Mouse (Mus musculus): ENCODE results near the gene Secisbp2l.

Gene Secisbp2l

DNA sequence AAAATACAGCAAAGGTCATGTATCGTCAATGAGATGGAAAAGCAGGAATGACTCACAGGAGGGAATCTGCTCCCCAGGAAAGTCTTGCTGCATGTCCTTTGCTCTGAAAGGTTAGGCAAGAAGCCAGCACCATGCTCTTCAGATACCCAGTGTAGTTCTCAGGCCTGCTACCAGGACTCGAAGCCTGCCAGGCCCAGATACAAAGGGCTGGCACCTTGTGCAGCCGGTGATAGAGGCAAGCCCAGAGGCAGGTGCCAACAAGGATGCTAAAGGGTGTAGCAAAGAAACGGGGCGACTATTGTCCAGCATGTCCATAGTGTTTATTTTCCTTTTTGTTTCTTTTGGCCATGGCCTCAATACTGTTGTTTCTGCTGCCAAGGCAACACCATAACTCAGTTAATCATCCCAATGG, 76.2 kb downstream of the Secisbp2l start:
- no peak for DNase-seq (ENCODE audit: low read depth in 1 of 2, low spot score in 2 of 2)

DNA sequence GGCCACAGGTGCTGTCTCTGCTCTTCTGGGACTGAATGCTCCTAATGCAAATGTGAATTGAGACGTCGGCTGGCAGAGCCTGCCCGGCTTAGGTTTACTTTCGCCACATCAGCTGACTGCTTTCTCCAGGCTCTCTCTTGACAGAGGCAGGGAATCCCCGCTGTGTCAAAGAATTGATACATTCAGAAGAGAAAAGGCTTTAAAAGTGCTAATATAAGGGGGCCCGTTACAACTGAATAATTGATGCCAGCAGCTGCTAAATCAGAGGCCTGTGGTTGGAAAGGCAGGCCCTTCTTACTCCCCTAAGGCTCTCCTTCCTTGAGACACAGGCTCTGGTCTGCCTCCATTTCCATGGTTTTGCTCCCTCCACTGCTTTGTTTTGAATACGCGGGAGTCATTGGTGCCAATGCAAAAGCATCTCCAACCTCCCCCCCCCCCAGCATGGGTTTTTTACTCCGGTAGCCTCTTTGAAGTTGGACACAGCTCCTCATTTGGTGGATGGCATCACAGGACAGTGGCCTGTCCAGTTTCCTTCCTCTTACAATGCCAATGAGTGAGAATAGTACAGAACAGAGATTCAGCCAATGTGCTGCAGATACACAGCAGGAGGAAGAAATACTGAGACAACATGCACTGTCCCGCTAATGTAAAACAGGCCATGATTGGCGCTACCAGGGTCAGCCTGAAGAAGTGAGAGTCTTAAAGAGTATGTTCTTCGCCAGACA, 77.6 kb downstream of the Secisbp2l start:
- DNase-seq (ENCODE audit: low read depth in 1 of 2, low spot score in 2 of 2): no peak

DNA sequence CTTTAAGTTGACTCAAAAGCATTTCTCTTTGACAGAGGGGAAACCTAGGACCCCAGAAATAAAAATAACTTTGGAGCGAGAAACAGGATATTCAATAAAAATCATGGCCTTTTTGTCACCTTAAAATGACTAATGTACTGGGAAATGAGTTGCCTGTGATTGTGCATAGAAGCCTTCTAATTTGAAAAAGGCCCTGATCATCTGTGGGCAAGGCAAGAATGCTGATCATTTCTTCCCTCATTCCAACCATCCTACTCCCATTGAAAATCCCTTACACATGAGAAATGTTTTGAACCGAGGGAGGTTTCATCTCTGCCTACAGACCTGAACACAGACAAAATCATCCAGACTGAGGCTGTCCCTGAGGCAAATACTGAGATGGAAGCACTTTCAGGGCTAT, 79.8 kb downstream of the Secisbp2l start:
- DNase-seq (ENCODE audit: low read depth in 1 of 2, low spot score in 2 of 2): no peak

DNA sequence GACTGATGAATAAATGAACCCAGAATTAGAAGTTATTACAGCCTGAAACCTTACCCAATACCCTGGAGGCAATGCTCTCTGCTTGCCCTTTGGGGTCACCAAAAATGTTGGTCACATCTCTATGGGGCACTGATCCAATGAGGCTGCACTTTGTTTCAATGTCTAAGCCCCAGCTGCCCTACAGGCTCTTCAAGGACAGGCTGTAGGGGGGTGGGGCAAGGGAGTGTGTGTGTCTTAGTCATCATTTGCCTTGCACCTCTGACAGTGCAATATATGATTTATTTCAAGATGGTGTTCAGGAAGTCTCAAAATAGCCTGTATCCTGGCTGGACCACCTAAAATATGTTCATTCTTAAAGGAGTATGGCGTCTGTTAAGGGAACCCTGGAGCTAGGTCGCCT, 81.1 kb downstream of the Secisbp2l start:
- DNase-seq (ENCODE audit: low read depth in 1 of 2, low spot score in 2 of 2): no peak

DNA sequence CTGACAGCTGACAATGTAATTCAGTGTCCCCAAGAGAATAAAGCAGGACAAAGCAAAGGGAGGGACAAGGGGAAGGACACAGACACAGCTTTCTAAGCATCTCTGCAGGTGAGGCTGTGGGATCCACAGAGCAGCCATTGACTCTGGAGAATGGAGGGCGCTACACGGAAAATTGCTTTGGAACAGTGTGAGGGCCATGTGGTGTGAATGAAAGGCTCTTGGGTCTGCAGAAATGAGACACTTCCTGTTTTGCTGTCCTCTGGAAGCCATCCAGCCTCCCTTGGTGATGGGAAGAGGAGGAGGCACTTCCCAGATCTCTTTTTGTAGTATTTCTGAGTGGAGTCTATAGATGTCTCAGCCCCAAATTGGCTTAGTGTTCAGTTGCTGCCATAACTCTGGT, 86.5 kb downstream of the Secisbp2l start:
- no peak for DNase-seq (ENCODE audit: low read depth in 1 of 2, low spot score in 2 of 2)

DNA sequence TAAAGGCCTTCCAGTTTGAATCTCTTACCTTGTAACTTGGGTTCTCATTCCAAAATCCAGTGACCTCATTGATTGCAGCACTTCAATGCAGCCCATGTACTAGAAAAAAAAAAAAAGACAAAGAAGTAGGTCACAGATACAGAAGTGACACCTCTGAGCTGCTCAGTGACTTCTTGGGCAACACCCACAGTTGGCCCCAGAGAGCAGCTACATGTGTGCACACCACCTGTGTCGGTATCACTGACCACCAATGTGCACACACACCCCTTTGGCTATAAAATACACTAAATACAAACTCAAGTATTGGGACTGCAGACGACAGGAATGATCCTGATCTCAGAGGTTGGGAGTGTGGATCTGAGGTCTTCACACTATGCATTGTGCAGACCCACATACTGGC, 87.9 kb downstream of the Secisbp2l start:
- DNase-seq (ENCODE audit: low read depth in 1 of 2, low spot score in 2 of 2): no peak

DNA sequence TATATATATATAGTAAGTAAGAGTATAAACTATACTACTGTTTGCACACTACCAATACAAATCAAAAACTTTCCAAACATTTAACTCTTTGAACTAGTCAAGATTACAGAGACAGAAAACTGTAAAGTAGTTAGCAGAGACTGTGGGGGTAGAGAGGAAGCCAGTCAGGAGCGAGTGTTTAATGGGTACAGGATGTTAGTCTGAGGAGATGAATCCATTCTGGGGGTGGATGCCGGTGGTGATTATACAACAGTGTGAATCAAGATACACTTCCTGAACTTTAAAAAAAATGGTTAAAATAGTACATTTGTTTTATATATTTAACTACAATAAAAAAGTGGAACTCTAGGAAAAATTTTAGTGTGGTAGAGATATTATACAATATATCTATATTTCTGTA, 90.7 kb downstream of the Secisbp2l start:
- DNase-seq (ENCODE audit: low read depth in 1 of 2, low spot score in 2 of 2): no peak

All from monocyte, adult 2 months (primary cell).